Mouse (Mus musculus) ES-Bruce4 (cell line): ENCODE data around the gene Prr22. TPM values are rescaled to one million over a fixed set of nuclear protein-coding genes. Genes with fewer than 3 reads are reported as not detected.
A peak's percentile ranks its signal among the peaks of the same experiment; 100 is the strongest.

Source experiments
- H3K27ac ChIP-seq: 2 replicates; pipeline ENCODE4 v1.5.1; 2012; ENCODE audit warnings: low read length, inconsistent platforms; ENCODE audit not compliant: insufficient read depth
- H3K27me3 ChIP-seq: 2 replicates; pipeline ENCODE4 v1.6.1; 2012; ENCODE audit warnings: mild to moderate bottlenecking, low read length, inconsistent platforms; ENCODE audit not compliant: control insufficient read depth, poor library complexity, insufficient read depth, severe bottlenecking
- H3K36me3 ChIP-seq: 2 replicates; pipeline ENCODE4 v1.6.1; 2012; ENCODE audit warnings: inconsistent platforms, mild to moderate bottlenecking, low read length, moderate library complexity; ENCODE audit not compliant: control insufficient read depth, poor library complexity, insufficient read depth, severe bottlenecking
- H3K4me1 ChIP-seq: one replicate; pipeline ENCODE4 v1.8.1; 2011; ENCODE audit warnings: low read length; ENCODE audit not compliant: control insufficient read depth, insufficient read depth
- H3K4me3 ChIP-seq: 2 replicates; pipeline ENCODE4 v1.5.1; 2011; ENCODE audit warnings: low read depth, mild to moderate bottlenecking, low read length
- H3K9ac ChIP-seq: 2 replicates; pipeline ENCODE4 v1.6.1; 2012; ENCODE audit warnings: low read depth, mild to moderate bottlenecking, inconsistent platforms; ENCODE audit not compliant: poor library complexity, severe bottlenecking
- H3K9me3 ChIP-seq: replicated peaks from 2 replicates; pipeline ENCODE4 v1.6.1; 2012; ENCODE audit warnings: mild to moderate bottlenecking, low read length, inconsistent platforms; ENCODE audit not compliant: control insufficient read depth, poor library complexity, insufficient read depth, severe bottlenecking
- CTCF ChIP-seq: IDR thresholded peaks from one replicate; pipeline ENCODE4 v1.8.1; 2011; ENCODE audit warnings: low read depth, low read length
- EP300 ChIP-seq: IDR thresholded peaks from 2 replicates; pipeline ENCODE4 v1.6.1; 2011; ENCODE audit warnings: low read depth, low read length; ENCODE audit not compliant: insufficient read depth
- POLR2A ChIP-seq: IDR thresholded peaks from one replicate; pipeline ENCODE4 v1.8.1; 2011; ENCODE audit warnings: low read length; ENCODE audit not compliant: insufficient read depth
- polyA plus RNA-seq: library from polyadenylated mRNA; stranded (reverse); fragments of >200 nt; gene quantifications from 2 replicates; pipeline ENCODE4 v1.2.4, GENCODE M21; 2011; ENCODE audit warnings: low read depth; ENCODE audit not compliant: missing spikeins, insufficient read depth, insufficient read length

Prr22 gene
- polyA plus RNA-seq, 1 experiment, result not detected

DNA sequence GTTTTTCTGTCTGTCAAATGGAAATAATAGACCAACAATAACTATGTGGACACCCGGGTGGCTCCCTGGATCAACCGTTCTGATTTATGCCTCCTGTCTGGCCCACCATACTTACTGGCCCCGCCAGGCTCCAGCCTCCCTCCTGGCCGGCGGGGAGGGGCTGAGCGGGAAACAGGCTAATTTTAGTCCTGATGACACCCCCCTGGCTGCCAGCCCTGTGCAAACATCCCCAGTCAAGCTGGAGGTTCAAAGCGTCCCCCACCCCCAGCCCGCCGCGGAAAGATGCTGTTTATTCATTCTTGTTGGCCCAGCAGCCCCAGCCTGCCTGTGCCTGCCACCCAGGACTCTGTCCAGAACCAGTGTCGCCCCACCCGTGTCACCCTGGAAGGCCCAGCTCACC is 41.9 kb upstream of the Prr22 start:
- Histone ChIP-seq H3K4me3 (peak overlapping the region; percentile 10; the same call in 1 of the 2 replicates), H3K9me3 (no peaks in the 10 kb centered on the region)

GRCm38 (mm10) chr17:56729151-56729550 is 40.9 kb upstream of the Prr22 start:
- no peak overlapping the region for H3K4me3 ChIP-seq
- no peak for TF ChIP-seq POLR2A
- TF ChIP-seq EP300, result no peak
- TF ChIP-seq CTCF, result no peak
- no peaks in the 10 kb centered on the region for H3K27me3 ChIP-seq
- H3K27ac ChIP-seq, result no peak overlapping the region
- no peaks in the 10 kb centered on the region for H3K36me3 ChIP-seq
- no peaks in the 10 kb centered on the region for H3K9me3 ChIP-seq
- no peak overlapping the region for H3K9ac ChIP-seq
- H3K4me1 ChIP-seq, result peaks cover 9% of the 10 kb centered on the region

More for the DNA sequence above, 41.9 kb upstream of the Prr22 start:
- Histone ChIP-seq H3K36me3 (peaks cover 1% of the 10 kb centered on the region; the same call in 1 of the 2 replicates), H3K9ac (peak overlapping the region; percentile 30; the same call in 1 of the 2 replicates), H3K4me1 (peaks cover 9% of the 10 kb centered on the region), H3K27ac (peak overlapping the region; percentile 34), H3K27me3 (no peaks in the 10 kb centered on the region)
- TF ChIP-seq CTCF (no peak), EP300 (no peak), POLR2A (no peak)

DNA sequence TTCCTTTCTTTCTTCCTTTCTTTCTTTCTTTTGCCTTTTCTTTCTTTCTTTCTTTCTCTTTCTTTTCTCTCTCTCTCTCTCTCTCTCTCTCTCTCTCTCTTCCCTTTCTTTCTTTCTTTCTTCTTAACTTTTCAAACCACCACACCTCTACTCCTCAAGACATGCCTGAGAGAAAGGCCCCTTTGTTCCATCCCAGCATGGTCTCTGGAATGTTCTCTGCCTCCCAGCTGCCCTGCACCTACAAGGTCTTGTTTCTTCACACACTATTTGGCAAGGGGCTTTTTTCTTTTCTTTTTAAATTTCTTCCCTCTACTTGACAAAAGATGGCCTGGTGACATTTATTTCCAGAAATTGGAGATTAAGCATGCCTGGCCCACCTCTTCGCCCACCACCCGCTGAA is 40.4 kb upstream of the Prr22 start:
- Histone ChIP-seq H3K36me3 (no peaks in the 10 kb centered on the region), H3K9ac (no peak overlapping the region), H3K4me1 (peaks cover 9% of the 10 kb centered on the region), H3K27me3 (no peaks in the 10 kb centered on the region), H3K27ac (no peak overlapping the region), H3K9me3 (no peaks in the 10 kb centered on the region), H3K4me3 (no peak overlapping the region)
- TF ChIP-seq POLR2A (no peak), CTCF (no peak)

GRCm38 (mm10) chr17:56736534-56736933 is 33.5 kb upstream of the Prr22 start:
- H3K27ac ChIP-seq, result no peak overlapping the region
- TF ChIP-seq EP300 (no peak), CTCF (peak; percentile 86), POLR2A (no peak)
- no peak overlapping the region for H3K4me3 ChIP-seq
- H3K4me1 ChIP-seq, result no peaks in the 10 kb centered on the region
- no peaks in the 10 kb centered on the region for H3K36me3 ChIP-seq
- H3K9me3 ChIP-seq, result no peaks in the 10 kb centered on the region
- H3K9ac ChIP-seq, result no peak overlapping the region
- H3K27me3 ChIP-seq, result no peaks in the 10 kb centered on the region

GRCm38 (mm10) chr17:56738221-56738620 is 31.8 kb upstream of the Prr22 start:
- TF ChIP-seq CTCF (no peak), EP300 (no peak), POLR2A (no peak)
- no peaks in the 10 kb centered on the region for H3K27me3 ChIP-seq
- H3K27ac ChIP-seq, result no peak overlapping the region

GRCm38 (mm10) chr17:56740118-56740787 is 29.8 kb upstream of the Prr22 start:
- H3K9ac ChIP-seq, result no peak overlapping the region
- no peaks in the 10 kb centered on the region for H3K27me3 ChIP-seq
- no peaks in the 10 kb centered on the region for H3K9me3 ChIP-seq
- no peak overlapping the region for H3K27ac ChIP-seq
- no peaks in the 10 kb centered on the region for H3K36me3 ChIP-seq
- no peak overlapping the region for H3K4me3 ChIP-seq
- TF ChIP-seq POLR2A, result no peak
- TF ChIP-seq EP300, result no peak
- no peak for TF ChIP-seq CTCF
- no peaks in the 10 kb centered on the region for H3K4me1 ChIP-seq

More at GRCm38 (mm10) chr17:56738221-56738620, 31.8 kb upstream of the Prr22 start:
- Histone ChIP-seq H3K9ac (no peak overlapping the region), H3K36me3 (no peaks in the 10 kb centered on the region), H3K4me1 (no peaks in the 10 kb centered on the region), H3K9me3 (no peaks in the 10 kb centered on the region), H3K4me3 (no peak overlapping the region)
